ENCODE assay signal across 8 mouse cellular contexts in genomic region chr1:93235576-93236544, GRCm38 (mm10). TPM values are rescaled to one million over a fixed set of nuclear protein-coding genes. Genes with fewer than 3 reads are reported as not detected.
DNase-seq lines count a peak whose midpoint lies in the region; ATAC-seq and TF ChIP-seq lines count a peak whose summit lies in the region.

Gene Sned1 (plus strand): TSS chr1:93235841.

- peak; percentile 73 for DNase-seq in ES-E14 (ENCODE audit: low read depth, low spot score)
- peak; percentile 88 for DNase-seq in cerebellum, adult 2 months
- peak; percentile 88 for DNase-seq in forelimb bud, embryonic 11.5 days (ENCODE audit: low read depth, low spot score)
- DNase-seq in heart, postnatal 36 days: peak; percentile 91
- DNase-seq in layer of hippocampus, adult 18-20 months (ENCODE audit: low spot score in 2 of 2): peak; percentile 49 to 70
- peak; percentile 86 for DNase-seq in liver, postnatal 0 days
- DNase-seq in telencephalon, adult 2 months (ENCODE audit: low read depth, low spot score): peak; percentile 22

- no peaks in the 10 kb centered on the region for H3K9me3 ChIP-seq in ES-E14 (ENCODE audit: control insufficient read depth, insufficient read depth, low read depth, low read length)
- H3K9me3 ChIP-seq in liver, postnatal 0 days (ENCODE audit: low read length): no peaks in the 10 kb centered on the region
- H3K9me3 ChIP-seq in neural tube, embryonic 14.5 days (ENCODE audit: control insufficient read depth, low read length): no peaks in the 10 kb centered on the region

- H3K4me1 ChIP-seq in ES-E14 (ENCODE audit: control insufficient read depth in 2 of 2, insufficient read depth in 2 of 2, low read length in 2 of 2, poor library complexity in 1 of 2): peaks cover 2 to 16% of the 10 kb centered on the region in 2 experiments; a peak in 3 of 4 replicates
- no peaks in the 10 kb centered on the region for H3K4me1 ChIP-seq in cerebellum, adult 2 months (ENCODE audit: control insufficient read depth, insufficient read depth, low read length)
- H3K4me1 ChIP-seq in liver, postnatal 0 days (ENCODE audit: insufficient read depth): peaks cover 13% of the 10 kb centered on the region
- peaks cover 10% of the 10 kb centered on the region; the same call in 1 of the 2 replicates for H3K4me1 ChIP-seq in neural tube, embryonic 14.5 days (ENCODE audit: control insufficient read depth, insufficient read depth, low read length)

- peaks cover 3% of the 10 kb centered on the region; the same call in 1 of the 2 replicates for H3K36me3 ChIP-seq in ES-E14 (ENCODE audit: control insufficient read depth, insufficient read depth, low read length, poor library complexity, severe bottlenecking)
- no peaks in the 10 kb centered on the region for H3K36me3 ChIP-seq in liver, postnatal 0 days (replicated peaks; ENCODE audit: insufficient read depth, low read length)
- H3K36me3 ChIP-seq in neural tube, embryonic 14.5 days (ENCODE audit: control insufficient read depth, insufficient read depth, low read length): no peaks in the 10 kb centered on the region

- ATAC-seq in liver, postnatal 0 days: peak; percentile 88
- peak; percentile 85 for ATAC-seq in neural tube, embryonic 14.5 days (ENCODE audit: low read depth)

- WGBS in cerebellum, adult 2 months: 1% methylated on average over 99 of the region's 100 CpGs
- WGBS in liver, postnatal 0 days (ENCODE audit: insufficient replicate concordance): 3% methylated on average over 99 of the region's 100 CpGs
- under 1% methylated on average over 91 of the region's 100 CpGs for WGBS in neural tube, embryonic 14.5 days

- intact Hi-C loops in heart, postnatal 36 days (cut with DNase I): loop anchor here (2.0 to 5.0 kb wide), 3 partner anchors 23 to 106 kb away; partner anchors contain the start of genes Pask and Ppp1r7

- no peak for TF ChIP-seq EP300 in liver, postnatal 0 days (IDR thresholded peaks at IDR 0.05; ENCODE audit: low read depth)

- H3K9ac ChIP-seq in ES-E14 (ENCODE audit: insufficient read depth, low read depth, low read length, poor library complexity, severe bottlenecking): peak within 1 kb of the TSS; percentile 66
- H3K9ac ChIP-seq in liver, postnatal 0 days (replicated peaks): peak within 1 kb of the TSS; percentile 34
- peak within 1 kb of the TSS; percentile 58 for H3K9ac ChIP-seq in neural tube, embryonic 14.5 days (replicated peaks; ENCODE audit: low read depth, low read length)

- peak within 1 kb of the TSS; percentile 90 for H3K4me2 ChIP-seq in liver, postnatal 0 days (ENCODE audit: low read depth, low read length)
- H3K4me2 ChIP-seq in neural tube, embryonic 14.5 days (ENCODE audit: low read depth, low read length): peak within 1 kb of the TSS; percentile 100

- H3K4me3 ChIP-seq in ES-E14 (ENCODE audit: insufficient read depth in 1 of 2, low read depth in 1 of 2, low read length in 2 of 2, poor library complexity in 1 of 2, severe bottlenecking in 1 of 2): peak within 1 kb of the TSS; percentile 70 to 77
- peak within 1 kb of the TSS; percentile 64 for H3K4me3 ChIP-seq in cerebellum, adult 2 months (replicated peaks; ENCODE audit: insufficient read depth, low read depth, low read length)
- H3K4me3 ChIP-seq in liver, postnatal 0 days (ENCODE audit: low read depth, low read length): peak within 1 kb of the TSS; percentile 54
- peak within 1 kb of the TSS; percentile 54 for H3K4me3 ChIP-seq in neural tube, embryonic 14.5 days (ENCODE audit: low read depth, low read length)

- no peak within 1 kb of the TSS for H3K27ac ChIP-seq in ES-E14 (ENCODE audit: insufficient read depth, low read depth, low read length, poor library complexity, severe bottlenecking)
- peak within 1 kb of the TSS; percentile 0; the same call in 1 of the 2 replicates for H3K27ac ChIP-seq in cerebellum, adult 2 months (ENCODE audit: insufficient read depth, low read length)
- no peak within 1 kb of the TSS for H3K27ac ChIP-seq in liver, postnatal 0 days (ENCODE audit: low read depth)
- H3K27ac ChIP-seq in neural tube, embryonic 14.5 days (ENCODE audit: low read depth, low read length): no peak within 1 kb of the TSS

- TF ChIP-seq POLR2A in cerebellum, adult 2 months (IDR thresholded peaks at IDR 0.05; ENCODE audit: borderline replicate concordance, insufficient read depth, low read length): peak; percentile 90

- no peaks in the 10 kb centered on the region for H3K27me3 ChIP-seq in cerebellum, adult 2 months (ENCODE audit: control insufficient read depth, insufficient read depth, low read length)
- peaks cover 27% of the 10 kb centered on the region for H3K27me3 ChIP-seq in liver, postnatal 0 days (ENCODE audit: insufficient read depth, low read length)
- peaks cover 19% of the 10 kb centered on the region for H3K27me3 ChIP-seq in neural tube, embryonic 14.5 days (ENCODE audit: control insufficient read depth, insufficient read depth, low read length)

- in situ Hi-C loops in ES-E14 (cut with MboI; ENCODE audit: low sequenced_read_pairs in 2 of 2, unreplicated experiment in 2 of 2): no loop called here

- no peak for TF ChIP-seq CTCF in cerebellum, adult 2 months (IDR thresholded peaks at IDR 0.05; ENCODE audit: borderline replicate concordance, insufficient read depth, low read depth, low read length)
- no peak for TF ChIP-seq CTCF in liver, postnatal 0 days (IDR thresholded peaks at IDR 0.05; ENCODE audit: low read depth)

TF ChIP-seq in ES-E14, 5 proteins besides CTCF, POLR2A, EP300 and RAD21:
- no peak for TF ChIP-seq ZC3H11A (IDR thresholded peaks at IDR 0.05; ENCODE audit: borderline replicate concordance, low read depth, low read length)
- no peak for TF ChIP-seq HCFC1 (IDR thresholded peaks at IDR 0.05; ENCODE audit: borderline replicate concordance, insufficient read depth, low read length)
- TF ChIP-seq MAFK (IDR thresholded peaks at IDR 0.05; ENCODE audit: insufficient read depth, low read depth, low read length): no peak
- no peak for TF ChIP-seq CHD2 (IDR thresholded peaks at IDR 0.05; ENCODE audit: low read depth, low read length)
TF ChIP-seq in ES-E14: peak in this region for 0.

RNA-seq across cellular contexts. Expression of gene Sned1, which starts in this region (rescaled TPM):
- 11.8 and 13.3 TPM in 2 replicates for total RNA-seq in ES-E14 (2012; rRNA removed)
- 18.5 and 20.6 TPM in 2 replicates for polyA plus RNA-seq in cerebellum, adult 2 months (2012; rRNA removed)
- total RNA-seq in heart, postnatal 36 days (2021): 10 to 100 TPM in 1 of 2 experiments, 1 to 10 TPM in 1; 9.6 to 12.8 TPM
- 1 to 10 TPM; 4.8 to 6.1 TPM for total RNA-seq in layer of hippocampus, adult 18-20 months (2021)
- polyA plus RNA-seq in liver, postnatal 0 days (2015; fragmentation: Nextera tagmentation; extraction: Ambion mirVana): 0.25 and 0.54 TPM in 2 replicates
- polyA plus RNA-seq in neural tube, embryonic 14.5 days (2014; fragmentation: Nextera tagmentation; extraction: Ambion mirVana): 2.8 and 9.6 TPM in 2 replicates

Comparison
In these comparisons a context has a peak if more than half of its experiments do, and no peak if none do; other contexts are left out.
1. Peak in DNase-seq, ATAC-seq, H3K4me3 ChIP-seq, H3K9ac ChIP-seq and H3K4me2 ChIP-seq in liver, postnatal 0 days; RNA of the gene not detected or under 1 TPM.
2. DNase-seq: peak in every context shown above with its lines; median percentile 91 in heart, postnatal 36 days; 88 in cerebellum, adult 2 months; 88 in forelimb bud, embryonic 11.5 days; 86 in liver, postnatal 0 days; 73 in ES-E14; 60 in layer of hippocampus, adult 18-20 months; 22 in telencephalon, adult 2 months.